Mouse (Mus musculus): ENCODE results near the gene Nwd1.

DNA sequence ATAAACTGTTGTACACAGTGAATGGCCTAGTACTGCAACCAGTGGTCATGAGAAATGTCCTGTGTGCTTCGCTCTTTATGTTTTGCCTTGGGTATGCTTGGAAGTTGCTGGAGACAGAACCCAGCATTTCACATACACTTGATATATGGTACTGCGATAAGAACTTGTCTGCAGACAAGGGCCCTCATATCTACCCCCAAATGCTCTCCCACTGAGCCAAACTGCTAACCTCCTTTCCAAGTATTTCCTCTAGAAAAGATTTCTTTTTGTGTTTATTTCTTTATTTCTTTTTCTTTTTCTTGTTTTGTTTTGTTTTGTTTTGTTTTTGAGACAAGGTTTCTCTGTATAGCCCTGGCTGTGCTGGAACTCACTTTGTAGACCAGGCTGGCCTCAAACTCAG is 4.2 kb downstream of the Nwd1 start:
- no peak for TF ChIP-seq CTCF (IDR thresholded peaks at IDR 0.05; ENCODE audit: low read depth, low read length)
- TF ChIP-seq POLR2A (IDR thresholded peaks at IDR 0.05; ENCODE audit: extremely low read depth, insufficient read depth, low read length) = no peak
